Mouse (Mus musculus) right cerebral cortex, postnatal 36 days (tissue): ENCODE measurements around the gene Clstn2.

Experiments used
- DNase-seq, 2 experiments: peaks; one replicate each; pipeline ENCODE4 v3.0.0; 2022; ENCODE audit warnings: low spot score in 2 of 2, mixed read lengths in 1 of 2

Gene Clstn2

DNA sequence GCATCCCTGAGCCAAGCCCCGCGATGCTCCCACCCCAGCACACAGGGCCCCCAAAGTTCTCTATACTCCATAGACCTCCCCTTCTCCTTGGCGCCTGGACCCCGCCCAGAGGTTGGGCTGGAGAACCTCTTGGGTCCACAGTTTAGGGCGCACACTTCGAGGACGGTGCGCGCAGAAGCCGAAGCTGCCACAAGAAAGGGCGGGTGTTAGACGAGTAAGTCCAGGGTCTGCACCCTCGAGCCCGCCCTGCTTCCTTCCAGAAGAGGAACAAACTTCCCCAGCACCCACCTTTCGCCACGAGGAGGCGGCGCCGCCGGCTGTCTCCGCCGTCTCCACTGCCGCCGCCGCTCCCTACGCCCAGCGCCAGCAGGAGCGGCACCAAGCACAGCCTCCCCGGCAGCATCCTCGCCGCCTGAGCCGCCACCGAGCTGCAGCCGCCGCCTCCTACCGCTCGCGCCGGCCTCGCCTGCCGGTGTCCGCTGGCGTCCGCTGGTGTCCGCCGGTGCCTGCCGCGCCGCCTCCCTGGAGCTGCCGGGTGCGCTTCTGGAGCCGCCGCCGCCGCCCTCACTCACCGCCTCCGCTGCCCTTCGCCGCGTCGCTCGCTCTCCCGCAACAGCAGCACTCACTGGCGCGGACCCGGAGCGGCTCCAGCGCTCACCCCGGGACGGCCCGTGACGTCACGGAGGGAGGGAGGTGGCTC is at the start of gene Clstn2:
Gene Clstn2 (minus strand): TSS at position 609 of the 700 bp plus-strand sequence.
- DNase-seq: peak; percentile 76 to 78

GRCm38 (mm10) chr9:98067767-98068166 is 34.8 kb upstream of the Clstn2 start:
- no peak for DNase-seq

DNA sequence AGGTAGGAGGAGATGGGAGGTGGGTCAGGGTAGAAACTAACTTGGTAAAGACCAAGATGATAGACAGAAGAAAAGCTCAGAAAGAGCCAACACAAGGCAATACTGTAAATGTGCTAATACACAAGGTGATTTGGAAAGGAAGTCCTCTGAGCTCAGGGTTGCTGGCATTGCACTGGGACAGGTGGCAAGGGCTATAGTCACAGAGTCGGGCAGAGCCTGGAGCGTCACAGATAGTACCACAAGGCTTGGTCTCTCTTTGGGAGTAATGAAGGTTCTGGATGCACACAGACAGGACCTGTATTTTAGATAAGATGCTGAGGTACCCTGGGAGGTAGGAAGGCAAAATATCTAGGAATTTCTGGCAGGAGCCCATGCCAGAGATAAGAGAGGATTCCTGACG is 28.7 kb upstream of the Clstn2 start:
- DNase-seq: no peak

GRCm38 (mm10) chr9:98057291-98057690 is 24.3 kb upstream of the Clstn2 start:
- DNase-seq: no peak

DNA sequence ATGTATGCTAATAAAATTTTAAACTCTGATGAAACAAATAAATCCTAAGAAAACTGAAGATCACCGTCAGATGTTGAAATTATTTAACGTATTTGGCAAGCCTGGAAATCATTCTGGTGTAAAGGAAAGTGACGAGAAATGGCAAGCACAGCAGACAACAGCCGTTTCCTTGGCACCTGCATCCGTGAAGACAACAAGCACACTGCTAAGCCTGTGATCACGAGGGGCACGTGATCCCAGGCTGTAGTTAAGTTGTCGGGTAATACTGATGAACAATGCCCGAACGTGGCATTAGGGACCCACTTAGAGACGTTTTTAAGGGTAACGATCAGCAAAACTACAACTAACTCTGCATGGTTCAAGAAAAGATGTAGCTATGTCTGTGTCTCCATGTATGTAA is 18.4 kb upstream of the Clstn2 start:
- no peak for DNase-seq

- no peak for DNase-seq
Observed at GRCm38 (mm10) chr9:98033273-98033855, 383 bp upstream of the Clstn2 start.

DNA sequence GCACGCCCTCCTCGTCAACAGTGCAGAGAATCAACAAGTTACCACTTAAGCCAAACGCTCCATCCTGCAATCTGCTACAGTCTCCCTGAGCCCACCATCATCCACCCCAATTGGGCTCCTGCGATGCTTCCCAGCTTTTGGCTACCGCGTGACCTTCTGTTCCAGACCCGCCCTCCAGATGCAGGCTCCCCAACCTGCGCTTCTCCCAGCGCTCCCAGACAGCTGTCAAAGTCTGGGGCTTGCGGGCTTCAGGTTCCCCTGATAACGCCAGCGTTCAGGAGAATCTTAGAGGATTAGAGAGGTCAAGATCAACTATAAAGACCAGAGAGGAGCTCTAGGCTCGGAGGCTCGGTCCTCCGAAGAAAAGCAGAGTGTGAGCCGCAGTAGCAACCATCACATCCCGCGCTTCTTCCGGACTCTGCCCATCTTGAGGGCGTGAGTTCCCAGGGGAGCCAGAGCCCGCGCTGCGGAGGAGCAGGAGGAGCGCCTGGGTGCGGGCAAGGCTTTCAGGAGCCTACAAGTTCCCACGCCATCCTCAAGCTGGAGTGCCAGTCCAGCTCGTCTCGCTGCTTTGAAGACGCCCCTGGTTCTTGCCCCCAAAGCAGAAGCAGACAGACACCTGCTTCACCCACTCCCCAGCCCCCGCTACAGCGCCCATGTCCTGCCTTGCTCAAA is 946 bp downstream of the Clstn2 start:
- DNase-seq: no peak

DNA sequence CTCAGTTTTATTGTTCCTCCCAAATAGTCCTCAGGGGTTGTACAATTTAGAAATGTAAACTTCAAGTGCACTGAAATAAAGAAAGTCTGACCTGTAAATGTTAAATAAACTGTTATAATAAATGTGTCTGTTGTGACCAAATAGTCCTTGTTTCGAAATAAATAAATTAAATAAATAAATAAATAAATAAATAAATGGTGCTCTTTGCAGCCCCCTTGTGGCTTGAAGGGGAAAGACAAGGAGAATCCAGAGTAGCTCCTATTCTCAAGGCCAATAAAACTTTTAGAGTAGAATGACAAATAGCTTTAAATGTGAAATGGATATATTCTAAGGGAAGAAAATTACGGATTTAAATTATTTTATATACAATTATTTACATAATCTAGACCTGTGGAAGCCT is 2.3 kb downstream of the Clstn2 start:
- no peak for DNase-seq

- no peak for DNase-seq
Observed at GRCm38 (mm10) chr9:98025548-98025947, 7.4 kb downstream of the Clstn2 start.

DNA sequence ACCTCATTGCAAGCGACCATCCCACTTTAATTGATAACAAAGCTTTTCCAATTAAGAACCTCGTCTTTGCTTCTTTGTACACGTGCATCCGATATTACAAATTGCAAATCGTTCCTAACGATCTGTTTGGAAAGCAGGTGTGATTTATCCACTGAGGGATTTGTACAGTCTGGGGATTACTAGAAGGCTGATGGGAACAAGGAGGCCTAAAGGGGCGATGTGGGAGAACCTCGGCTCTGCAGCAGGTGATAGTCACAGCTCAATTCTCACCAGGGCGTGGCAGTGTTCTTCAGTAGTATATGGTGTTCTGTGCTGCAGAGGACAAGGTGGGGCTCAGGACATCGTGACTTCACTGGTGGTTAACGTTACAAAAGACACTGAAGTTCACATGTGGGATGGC is 9.9 kb downstream of the Clstn2 start:
- DNase-seq: no peak

GRCm38 (mm10) chr9:98019876-98020275 is 13.1 kb downstream of the Clstn2 start:
- no peak for DNase-seq

DNA sequence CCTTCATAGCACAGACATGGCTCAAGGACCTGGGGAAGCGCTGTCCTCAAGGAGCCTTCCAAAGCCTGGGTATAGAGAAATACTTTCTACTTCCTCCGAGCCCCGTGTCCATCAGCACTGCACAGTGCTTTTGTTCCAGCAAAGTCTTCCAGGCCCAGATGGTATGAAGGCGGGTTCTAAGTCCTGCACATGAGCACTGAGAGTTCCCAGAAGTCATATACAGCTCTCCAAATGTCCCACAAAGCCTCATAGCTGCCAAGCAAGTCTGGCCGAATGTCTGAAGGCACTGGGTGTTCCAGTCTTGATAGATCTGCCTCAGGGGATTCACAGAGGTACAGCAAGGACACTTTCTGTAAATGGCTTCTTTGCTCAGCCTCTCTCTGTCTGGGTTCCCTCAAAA is 14.3 kb downstream of the Clstn2 start:
- DNase-seq: peak; percentile 47 to 83

GRCm38 (mm10) chr9:98016576-98016975 is 16.4 kb downstream of the Clstn2 start:
- DNase-seq: no peak

- no peak for DNase-seq
Observed at GRCm38 (mm10) chr9:97996349-97996748, 36.6 kb downstream of the Clstn2 start.

DNA sequence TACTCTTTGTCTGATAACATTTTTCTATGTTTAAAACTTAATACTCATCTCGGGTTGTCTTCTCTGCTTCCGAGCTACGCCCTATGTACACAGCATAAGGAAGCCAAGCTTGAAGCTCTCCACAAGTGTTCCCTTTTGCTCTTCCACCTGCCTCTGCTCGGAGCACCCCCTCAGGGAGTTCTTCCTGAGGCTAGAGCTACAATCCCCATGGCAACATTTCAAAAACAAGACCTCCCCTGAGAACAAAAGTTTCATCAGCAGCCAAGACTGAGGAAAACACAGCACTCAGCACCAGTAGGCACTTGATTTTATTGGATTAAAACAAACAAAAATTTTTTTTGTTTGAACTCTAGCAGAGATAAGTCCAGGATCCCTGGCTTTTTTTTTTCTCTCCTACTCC is 37.3 kb downstream of the Clstn2 start:
- DNase-seq: no peak

- no peak for DNase-seq
Observed at GRCm38 (mm10) chr9:97992131-97992530, 40.9 kb downstream of the Clstn2 start.

GRCm38 (mm10) chr9:97977339-97977738 is 55.6 kb downstream of the Clstn2 start:
- no peak for DNase-seq

DNA sequence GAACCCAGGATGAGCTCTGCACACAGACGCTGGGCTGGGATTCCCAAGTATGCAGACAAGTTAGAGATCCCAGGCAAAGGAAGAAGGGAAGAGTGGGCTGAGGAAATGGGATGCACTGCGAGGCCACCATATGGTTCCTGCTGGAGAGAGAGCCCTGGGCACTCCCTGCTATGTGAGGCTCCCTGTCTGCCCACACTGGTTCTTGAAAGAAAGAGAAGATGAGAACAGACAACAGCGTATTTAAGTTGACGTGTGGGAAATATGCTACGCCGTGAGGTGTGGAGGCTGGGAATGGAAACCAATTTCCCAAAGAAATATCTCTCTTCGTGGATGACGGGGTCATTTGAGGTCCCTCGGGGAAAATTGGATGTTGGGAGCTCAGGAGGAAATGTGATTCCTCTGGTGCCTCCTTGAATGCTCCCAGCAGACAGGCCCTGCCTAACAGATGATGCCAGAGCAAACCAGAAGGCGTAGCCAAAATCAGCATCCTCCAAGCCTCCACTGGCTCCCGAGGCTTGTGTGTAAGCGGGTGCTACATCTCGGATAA is 58.1 kb downstream of the Clstn2 start:
- peak; percentile 54 to 75 for DNase-seq

- peak; percentile 26 to 34 for DNase-seq
Observed at GRCm38 (mm10) chr9:97966691-97967090, 66.3 kb downstream of the Clstn2 start.

DNA sequence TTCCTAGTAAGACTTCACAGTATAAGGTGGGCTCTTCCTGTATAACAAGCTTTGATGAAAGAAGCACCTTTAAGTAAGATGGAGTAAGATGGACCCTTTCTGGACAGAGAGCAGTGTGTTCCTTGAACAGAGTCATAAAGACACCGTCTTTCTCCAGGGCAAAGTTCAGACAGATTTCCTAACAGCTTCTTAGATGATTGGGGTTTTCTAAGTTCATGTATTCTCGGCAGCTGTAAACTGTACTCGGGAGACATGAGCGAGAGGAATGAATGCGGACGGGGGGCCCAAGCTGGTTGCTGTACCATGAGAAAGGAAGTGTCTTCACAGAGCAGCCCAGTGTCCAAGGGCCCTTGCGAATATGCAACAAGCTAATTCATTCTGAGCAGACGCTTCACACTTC is 75.5 kb downstream of the Clstn2 start:
- no peak for DNase-seq

- DNase-seq: no peak
Observed at GRCm38 (mm10) chr9:97956407-97957106, 76.4 kb downstream of the Clstn2 start.

- DNase-seq: peak in 1 of 2 experiments; percentile 56
Observed at GRCm38 (mm10) chr9:97953746-97954359, 79.1 kb downstream of the Clstn2 start.
